Mouse (Mus musculus): Measurements from ENCODE around the gene Teddm1b.

The Teddm1b gene

GRCm38 (mm10) chr1:153900860-153901730, 26.9 kb downstream of the Teddm1b start:
- DNase-seq (ENCODE audit: low read depth, low spot score) = peak; percentile 29

- no peak for DNase-seq (ENCODE audit: low read depth, low spot score)
Measured at GRCm38 (mm10) chr1:153903006-153903405, 28.9 kb downstream of the Teddm1b start.

GRCm38 (mm10) chr1:153904236-153904635, 30.1 kb downstream of the Teddm1b start:
- DNase-seq (ENCODE audit: low read depth, low spot score) = no peak

DNA sequence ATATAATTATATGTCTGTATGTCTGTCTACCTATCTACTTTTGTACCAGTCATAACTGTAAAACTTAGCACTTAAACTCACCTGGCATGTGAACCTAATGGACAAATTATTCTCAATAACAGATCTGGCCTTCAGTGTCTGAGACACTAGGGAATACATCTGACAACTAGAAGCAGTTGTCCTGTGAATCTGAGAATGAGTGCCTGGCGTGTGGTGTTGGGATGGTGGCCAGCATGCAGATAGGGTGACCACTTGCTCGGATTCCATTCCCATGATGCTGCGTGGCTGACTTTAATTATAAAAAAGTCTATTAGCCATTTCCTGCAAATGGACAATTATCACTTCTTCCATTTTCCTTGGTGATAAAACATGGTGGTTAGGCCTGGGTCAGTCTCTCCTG, 31.7 kb downstream of the Teddm1b start:
- DNase-seq (ENCODE audit: low read depth, low spot score) = no peak

DNA sequence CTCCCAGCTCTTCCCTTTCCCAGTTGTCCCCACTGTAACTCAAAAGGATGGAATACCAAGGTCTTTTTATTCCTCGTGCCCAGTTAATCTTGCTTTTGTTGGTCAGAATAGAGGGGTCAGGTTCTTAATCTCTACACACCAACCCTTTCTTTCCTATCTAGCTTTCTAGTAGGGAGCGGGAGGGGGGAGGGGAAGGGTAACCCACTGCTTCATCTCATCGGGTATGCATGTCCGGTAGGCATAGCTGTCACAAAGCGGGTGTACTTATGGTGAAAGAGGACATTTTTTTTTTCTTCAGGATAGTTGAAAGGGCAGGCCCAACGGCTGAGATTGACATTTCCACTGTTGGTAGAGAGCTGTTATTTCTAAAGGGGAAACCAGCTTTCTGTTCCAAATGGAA, 34.1 kb downstream of the Teddm1b start:
- DNase-seq (ENCODE audit: low read depth, low spot score) = no peak

GRCm38 (mm10) chr1:153908741-153909140, 34.6 kb downstream of the Teddm1b start:
- DNase-seq (ENCODE audit: low read depth, low spot score) = no peak

- DNase-seq (ENCODE audit: low read depth, low spot score) = no peak
Measured at GRCm38 (mm10) chr1:153909213-153909962, 35.2 kb downstream of the Teddm1b start.

- DNase-seq (ENCODE audit: low read depth, low spot score) = no peak
Measured at GRCm38 (mm10) chr1:153909963-153910291, 35.8 kb downstream of the Teddm1b start.

GRCm38 (mm10) chr1:153910423-153910822, 36.3 kb downstream of the Teddm1b start:
- DNase-seq (ENCODE audit: low read depth, low spot score) = no peak

GRCm38 (mm10) chr1:153911276-153911795, 37.2 kb downstream of the Teddm1b start:
- DNase-seq (ENCODE audit: low read depth, low spot score) = no peak

- DNase-seq (ENCODE audit: low read depth, low spot score) = no peak
Measured at GRCm38 (mm10) chr1:153913869-153914268, 39.7 kb downstream of the Teddm1b start.

DNA sequence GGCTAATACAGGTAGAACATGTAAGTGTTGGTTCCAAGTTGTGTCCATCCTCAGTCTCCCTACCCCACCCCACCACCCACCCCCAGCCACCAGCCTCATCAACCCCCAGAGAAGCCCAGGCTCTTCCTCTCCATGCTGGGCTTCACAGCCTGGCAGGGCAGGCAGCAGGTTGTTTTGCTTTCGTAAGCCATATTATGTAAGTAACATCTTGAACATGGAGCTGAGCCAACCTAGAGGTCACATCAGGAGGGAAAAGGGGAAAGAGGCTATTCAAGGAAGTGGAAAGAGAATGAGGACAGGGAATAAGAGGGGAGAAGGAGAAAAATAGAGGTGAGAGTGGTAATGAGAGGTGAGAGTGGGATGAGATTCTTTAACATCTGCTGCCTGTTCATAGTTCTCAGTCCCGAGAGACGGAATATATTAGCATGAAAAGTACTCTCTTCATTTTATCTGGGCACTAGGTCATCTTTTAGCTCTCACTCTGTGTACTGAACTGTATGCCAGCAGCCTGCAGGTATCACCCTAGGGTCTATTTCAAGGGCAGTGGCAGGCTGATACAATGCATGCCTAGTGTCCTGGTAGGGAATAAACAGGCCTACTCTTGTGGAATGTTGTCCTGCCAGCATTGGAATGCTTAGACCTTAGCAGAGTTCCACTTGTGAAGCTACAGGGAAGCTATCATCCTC, 44.5 kb downstream of the Teddm1b start:
- no peak for DNase-seq (ENCODE audit: low read depth, low spot score)

- DNase-seq (ENCODE audit: low read depth, low spot score) = no peak
Measured at GRCm38 (mm10) chr1:153921642-153922041, 47.5 kb downstream of the Teddm1b start.

DNA sequence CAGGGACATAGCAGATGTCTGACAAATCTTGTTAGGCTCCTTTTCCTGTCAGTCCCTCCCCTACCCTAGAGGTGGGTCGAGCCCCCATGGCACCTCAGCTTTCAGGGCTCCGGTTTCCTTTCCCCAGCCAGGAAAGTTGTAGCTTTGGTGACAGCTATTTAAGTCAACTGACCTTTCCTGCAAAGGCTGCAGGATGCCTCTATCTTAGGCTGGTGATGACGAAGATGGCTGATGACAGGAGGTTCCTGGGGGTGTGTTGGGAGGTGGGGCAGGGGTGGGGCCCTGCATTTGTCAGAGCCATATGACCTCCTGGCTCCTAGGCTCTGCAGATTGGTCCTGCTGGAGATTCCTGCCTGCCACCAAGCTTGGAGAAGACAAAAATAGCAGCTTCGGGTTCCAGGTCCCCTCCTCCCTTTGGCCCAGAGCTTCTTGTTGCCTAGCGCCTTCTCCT, 48.5 kb downstream of the Teddm1b start:
- no peak for DNase-seq (ENCODE audit: low read depth, low spot score)

GRCm38 (mm10) chr1:153924395-153925385, 50.5 kb downstream of the Teddm1b start:
- DNase-seq (ENCODE audit: low read depth, low spot score) = no peak

All from CD4-positive, CD25-positive, alpha-beta regulatory T cell, adult 2 months (primary cell).